Mouse (Mus musculus): ENCODE data around the gene Smyd3.

The Smyd3 gene

DNA sequence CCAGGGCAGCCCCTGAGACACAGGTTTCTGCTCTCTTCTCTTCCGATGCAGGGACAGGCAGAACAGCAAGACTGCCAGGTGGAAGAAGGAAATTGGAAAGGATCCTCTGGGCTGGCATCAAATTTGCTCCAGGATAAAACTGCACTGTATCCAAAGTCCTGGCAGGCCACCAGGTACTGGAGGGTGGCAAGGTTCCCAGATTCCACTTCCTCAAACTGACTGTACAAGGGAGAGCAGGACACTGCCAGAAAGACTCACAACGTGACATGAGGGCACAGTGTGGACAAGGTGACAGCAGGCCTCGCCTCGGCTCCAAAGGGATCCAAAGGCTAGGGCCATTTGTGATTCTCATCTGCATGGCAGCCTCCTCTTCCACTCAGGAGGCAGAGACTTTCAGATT, 505.6 kb downstream of the Smyd3 start:
- DNase-seq (ENCODE audit: low spot score) = peak; percentile 32

DNA sequence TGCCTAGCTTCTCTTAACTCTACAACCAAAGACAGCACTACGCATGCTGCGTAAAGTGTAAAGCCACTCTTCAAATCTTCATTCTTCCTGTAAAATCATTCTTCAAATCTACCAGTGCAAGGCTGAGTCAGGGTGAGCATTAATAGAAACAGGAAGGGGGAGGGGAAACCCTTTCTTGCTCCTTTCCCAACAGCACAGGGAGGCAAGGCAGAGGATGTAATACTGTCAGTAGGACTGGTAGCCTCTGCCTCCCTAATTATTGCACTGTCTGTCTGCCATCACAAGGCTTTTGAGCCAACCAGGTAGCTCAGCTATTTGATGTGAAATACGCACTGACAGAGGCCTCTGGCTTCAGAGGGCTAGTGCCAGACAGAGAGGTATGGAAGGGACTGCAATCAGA, 507.1 kb downstream of the Smyd3 start:
- DNase-seq (ENCODE audit: low spot score) = no peak

DNA sequence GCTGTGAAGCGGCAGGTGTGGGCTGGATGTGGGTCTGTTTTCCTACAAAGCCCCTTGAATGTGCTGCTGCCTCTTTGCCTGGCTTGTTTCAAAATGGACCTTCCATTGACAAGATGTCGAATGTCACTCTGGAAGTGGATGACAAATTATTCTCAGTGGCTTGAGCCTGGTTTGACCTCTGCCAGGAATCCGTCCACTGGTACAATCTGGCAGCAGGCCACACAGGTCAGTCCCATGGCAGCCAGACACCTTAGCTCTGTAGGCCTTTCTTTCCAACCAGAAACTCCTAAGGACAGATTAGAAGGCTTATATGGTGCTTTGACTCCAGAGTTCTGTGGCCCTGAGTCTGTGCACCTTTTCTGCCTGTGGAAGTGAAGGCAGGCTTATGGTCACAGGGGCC, 507.9 kb downstream of the Smyd3 start:
- DNase-seq (ENCODE audit: low spot score) = no peak

DNA sequence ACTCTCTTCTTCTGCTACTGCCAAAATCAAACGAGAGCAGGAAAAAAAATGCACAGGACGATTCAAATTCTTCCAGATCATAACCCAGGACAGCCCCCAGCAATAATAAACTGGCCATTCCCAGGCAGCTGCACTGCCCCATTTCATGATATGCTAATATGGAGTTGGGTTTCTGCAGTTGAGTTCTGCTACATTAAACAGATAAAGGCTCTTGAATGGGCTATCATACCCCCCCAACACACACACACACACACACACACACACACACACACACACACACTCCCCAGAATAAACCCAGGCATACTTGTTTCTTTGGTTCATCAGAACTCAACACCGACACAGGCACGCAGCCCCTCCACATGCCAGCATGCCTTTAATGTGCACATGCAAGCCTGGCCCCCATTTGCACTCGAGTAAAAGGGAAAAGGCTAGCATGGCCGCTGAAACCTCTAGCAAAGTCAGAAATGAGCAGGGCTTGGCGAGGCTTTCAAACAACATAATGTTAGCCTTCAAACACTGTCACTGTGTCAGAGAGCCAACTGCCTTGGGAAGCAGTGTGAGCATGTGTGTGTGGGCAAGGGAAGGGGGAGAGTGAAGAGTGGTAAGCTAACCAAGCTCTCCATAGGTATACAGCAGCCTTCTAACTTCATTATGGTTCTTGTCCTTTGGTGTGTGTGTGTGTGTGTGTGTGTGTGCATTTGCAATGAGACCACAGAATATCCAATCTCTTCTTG, 513.5 kb downstream of the Smyd3 start:
- DNase-seq (ENCODE audit: low spot score) = no peak

DNA sequence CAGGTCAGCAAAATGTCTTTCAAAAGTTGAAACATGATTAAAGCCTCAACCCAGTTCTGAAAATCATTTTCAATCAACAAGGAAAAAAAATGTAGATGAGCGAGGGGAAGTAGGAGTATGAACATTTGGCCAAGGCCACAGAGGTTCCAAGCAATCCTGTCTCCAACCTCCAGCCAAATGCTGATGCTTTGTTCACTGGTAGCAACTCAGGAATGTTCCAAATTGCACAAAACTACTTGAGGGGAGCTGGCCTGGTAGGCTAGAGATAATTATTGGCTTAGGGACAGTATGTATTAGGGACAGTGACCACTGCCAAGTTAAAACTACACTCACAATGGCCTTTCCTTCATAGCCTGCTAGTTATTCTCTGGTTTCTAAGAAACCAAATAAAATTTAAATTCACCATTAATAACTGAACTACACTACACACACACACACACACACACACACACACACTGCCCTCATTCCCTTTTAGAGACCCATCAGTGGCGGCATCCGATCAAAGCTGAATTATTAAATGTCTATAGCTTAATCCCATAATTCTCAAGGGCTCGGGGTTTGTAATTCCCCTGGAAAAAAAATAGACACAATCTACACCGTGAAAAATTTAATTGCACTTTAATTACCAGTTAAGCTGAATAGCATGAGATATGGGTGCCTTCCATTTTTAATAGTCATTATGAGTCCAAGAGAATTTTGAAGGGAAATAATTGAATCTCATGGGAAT, 514.3 kb downstream of the Smyd3 start:
- no peak for DNase-seq (ENCODE audit: low spot score)

DNA sequence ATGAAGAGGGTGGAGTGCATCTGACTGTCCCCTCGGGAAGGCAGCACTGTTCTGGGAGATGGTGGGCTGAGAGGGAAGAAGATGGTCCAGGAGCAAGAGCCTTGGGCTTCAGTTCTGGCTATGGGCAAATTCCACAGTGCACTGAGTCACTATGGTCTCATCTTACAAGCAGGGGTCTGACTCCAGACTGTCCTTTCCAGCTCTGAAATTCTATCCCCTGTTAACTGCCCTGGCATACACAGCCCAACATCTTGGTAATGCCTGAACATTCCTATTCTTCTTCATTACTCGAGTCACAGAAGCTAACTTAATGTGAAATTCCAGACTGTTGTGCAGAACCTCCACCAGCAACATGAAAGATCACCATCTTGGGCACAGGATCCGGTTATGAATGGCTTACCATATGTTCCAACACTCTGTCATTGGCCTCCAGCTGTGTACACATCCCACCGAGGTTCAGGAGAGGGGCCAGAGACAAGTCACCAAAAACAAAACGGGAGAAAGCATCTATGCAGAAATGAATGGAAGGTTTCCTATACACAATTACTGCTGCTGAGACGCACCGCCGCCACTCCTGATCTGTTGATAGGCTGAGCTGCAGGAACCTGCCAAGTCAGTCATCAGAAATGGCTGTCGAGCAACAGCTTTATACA, 517.8 kb downstream of the Smyd3 start:
- DNase-seq (ENCODE audit: low spot score) = no peak

DNA sequence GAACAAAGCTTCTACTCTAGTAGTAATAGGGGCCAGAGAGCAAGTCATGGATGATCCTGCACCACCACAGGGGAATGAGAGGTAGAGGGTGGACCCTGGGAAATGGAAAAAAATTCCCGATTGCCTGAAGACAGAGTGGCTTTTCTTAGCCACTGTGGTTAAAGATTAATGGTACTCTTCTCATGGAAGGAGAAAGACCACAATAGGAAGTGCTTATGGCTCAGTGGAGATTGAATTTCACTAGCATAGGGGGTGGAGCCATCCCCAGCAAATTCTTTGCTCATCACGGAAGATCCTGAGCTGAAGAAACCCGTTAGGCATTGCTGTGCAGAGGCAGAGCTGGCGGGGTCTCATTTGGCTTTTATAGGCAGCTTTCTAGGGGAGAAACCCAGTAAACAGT, 520.0 kb downstream of the Smyd3 start:
- no peak for DNase-seq (ENCODE audit: low spot score)

DNA sequence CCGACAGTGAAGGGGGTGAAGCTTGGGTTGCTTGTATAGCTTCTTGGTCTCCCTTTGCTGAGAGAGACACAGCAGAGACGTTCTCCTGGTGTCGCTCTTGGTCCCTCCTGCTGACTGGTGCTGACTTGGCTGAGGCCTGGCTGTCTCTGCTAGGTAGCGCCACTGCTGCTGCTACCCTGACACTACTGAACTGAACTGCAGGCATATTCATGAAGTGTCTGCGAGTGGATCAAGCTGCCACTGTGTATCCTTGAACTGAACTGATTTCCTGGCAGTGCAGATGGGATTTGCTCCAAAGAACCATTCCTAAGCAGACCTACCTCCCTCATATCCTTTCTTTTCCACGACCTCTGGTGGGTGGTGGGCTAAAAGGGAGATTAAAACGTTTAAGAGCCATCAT, 523.6 kb downstream of the Smyd3 start:
- DNase-seq (ENCODE audit: low spot score) = no peak

DNA sequence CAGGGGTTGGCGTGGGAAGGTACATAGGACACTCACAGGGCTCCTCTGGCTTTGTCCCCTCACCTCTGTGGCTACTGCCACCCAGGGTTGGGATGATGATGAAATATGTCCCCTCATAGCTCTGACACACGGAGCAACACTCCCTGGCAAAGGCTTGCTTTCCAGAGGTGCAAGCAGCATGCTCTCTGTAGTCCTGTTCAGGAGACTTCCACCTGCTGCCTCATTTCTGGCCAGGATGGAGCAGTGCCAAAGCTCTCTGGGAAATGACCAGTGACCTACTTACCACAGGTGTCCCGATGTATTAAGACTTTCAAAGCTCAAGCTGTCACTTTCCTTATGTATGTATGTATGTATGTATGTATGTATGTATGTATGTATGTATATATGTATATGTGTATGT, 525.3 kb downstream of the Smyd3 start:
- DNase-seq (ENCODE audit: low spot score) = no peak

DNA sequence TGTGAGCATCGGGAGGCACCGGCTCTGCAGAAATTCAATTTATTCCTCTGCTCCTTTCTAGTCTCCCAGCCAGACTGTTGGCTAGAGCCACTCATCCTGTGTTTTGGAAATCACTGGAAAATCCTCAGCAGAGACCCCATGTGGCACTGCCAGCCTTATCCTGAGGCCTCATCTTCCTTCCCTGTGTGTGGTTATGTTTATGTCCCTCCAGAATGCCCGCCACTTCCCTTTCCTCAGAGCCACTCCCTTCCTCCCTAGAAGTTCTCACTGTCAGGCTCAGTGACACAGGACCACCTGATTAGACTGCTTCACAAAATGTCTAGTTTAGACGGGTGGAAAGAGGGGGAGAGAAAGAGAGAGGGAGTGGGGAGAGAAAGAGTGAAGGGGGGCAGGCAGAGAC, 526.4 kb downstream of the Smyd3 start:
- no peak for DNase-seq (ENCODE audit: low spot score)

DNA sequence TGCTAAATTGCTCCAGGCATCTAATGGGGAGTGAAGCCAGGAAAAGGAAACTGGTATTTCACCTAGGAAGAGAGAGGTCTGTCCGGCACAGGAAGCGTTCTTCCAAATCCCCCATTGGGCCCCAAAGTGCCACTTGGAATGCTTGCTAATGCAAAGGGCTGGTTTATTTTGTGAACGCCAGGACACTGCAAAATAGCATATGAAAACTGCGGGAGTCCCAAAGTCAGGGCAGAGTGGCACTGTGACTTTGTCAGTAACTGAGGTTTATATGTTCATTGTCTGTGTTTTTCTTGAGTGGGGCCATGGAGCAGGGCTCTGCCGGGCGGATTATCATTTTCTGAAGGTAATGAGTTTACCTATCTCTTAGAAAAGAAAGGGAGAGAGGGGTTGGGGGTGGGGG, 526.8 kb downstream of the Smyd3 start:
- no peak for DNase-seq (ENCODE audit: low spot score)

DNA sequence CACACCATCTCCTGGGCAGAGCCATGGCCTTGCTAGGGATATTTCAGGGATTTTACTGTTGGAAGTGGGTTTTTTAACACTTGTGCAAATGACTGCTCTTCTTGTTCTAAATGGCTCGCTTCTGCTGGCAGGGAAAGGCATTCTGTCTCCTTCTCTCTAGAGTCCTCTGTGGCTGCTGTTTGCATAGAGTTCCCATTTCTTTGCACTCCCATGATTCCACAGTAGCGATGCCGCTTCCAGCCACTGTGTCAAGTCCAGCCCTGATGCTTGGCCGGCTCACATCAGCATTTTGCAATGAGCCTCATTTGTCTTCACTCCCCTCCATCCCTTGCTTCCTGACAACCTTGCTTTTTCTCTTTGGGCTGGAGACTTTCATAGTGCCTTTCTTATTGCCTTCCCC, 528.4 kb downstream of the Smyd3 start:
- DNase-seq (ENCODE audit: low spot score) = no peak

DNA sequence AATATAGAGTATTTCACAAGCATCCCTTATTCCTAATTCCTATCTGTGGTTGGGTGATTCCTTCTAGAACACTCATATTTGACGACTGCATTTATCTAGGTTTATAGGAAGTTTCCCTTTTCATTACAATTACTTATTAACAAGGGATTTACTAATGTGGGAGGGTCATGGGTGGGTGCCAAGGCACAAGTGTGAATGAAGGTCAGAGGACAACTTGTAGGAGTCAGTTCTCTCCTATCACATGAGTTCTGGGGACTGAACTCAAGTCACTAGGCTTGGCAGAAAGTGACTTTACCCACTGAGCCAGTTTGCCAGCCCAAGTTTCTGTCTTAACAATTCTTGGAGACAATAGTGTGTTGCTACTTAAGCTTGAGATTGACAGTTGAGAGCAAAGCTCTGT, 529.7 kb downstream of the Smyd3 start:
- DNase-seq (ENCODE audit: low spot score) = no peak

DNA sequence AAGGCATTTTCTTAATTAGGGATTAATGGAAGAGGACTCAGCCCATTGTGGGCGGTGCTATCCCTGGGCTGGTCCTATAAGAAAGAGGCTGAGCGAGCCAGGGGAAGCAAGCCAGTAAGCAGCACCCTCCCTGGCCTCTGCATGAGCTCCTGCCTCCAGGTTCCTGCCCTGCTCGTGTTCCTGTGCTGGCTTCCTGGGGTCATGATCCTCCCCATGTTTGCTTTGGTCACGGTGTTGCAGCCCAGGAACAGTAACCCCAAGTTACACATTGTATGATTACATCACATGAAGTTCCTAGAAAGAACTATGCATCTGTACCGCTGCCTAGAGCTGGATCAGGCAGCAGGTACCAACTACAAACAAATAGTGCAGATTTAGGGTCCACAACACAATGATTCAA, 536.2 kb downstream of the Smyd3 start:
- DNase-seq (ENCODE audit: low spot score) = no peak

DNA sequence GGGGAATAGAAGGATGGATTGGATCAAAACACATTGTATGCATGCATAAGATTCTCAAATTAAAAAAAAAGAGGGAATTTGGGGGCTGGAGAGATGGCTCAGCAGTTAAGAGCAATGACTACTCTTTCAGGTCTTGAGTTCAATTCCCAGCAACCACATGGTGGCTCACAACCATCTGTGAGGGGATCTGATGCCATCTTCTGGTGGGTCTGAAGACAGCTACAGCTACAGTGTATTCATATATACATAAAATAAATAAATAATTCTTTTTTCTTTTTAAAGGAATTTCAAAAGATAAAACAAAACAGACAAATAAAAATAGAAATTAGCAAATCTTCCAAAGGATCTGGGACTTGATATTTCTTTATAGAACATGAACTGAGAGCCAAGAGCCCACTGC, 537.7 kb downstream of the Smyd3 start:
- DNase-seq (ENCODE audit: low spot score) = no peak

DNA sequence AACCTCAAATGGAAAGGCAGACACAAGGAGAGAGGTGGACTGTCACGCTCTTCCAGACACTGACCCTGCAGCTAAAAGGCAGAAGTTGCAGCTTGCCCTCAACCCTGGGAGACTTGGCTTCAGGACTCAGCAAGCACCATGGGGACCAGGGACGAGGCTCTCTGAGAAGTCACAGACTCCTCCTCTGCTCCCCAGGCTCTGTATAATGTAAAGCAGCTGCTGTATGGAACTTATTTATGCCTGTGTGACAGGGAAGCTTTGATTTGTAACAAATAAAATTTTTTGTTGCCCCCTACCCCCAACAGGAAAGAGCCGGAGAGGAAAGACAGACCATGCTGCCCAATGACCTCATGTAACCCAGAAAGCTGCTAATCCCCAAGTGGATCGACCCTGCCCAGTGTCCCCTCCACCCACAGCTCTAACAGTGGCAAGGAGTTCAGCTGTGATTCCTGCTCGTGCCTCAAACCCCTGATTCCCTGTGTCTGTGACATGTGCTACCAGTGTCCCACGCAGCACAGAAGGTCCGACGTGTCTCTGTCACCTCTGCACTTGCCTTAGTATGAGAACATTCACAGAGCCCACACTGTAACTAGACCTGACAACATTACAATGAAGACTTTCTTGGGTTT, 539.1 kb downstream of the Smyd3 start:
- no peak for DNase-seq (ENCODE audit: low spot score)

DNA sequence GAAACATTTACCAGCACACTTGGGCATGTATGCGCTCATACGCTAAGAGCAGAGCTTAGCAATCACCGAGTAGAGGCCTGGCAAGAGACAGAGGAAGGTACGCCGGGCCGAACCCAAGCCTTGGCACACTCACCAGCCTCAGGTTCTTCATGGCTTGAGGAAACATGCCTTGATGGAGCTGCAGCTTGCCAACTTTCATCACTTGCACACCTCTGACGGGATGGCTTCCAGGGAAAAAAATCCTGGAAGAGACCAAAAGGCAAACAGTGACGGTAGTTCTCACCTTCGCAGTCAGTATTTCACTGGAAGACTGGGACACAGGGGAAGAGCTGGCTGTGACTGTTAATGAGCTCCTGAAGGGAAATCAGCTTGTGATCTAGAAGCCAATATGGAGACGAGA, 545.8 kb downstream of the Smyd3 start:
- no peak for DNase-seq (ENCODE audit: low spot score)

DNA sequence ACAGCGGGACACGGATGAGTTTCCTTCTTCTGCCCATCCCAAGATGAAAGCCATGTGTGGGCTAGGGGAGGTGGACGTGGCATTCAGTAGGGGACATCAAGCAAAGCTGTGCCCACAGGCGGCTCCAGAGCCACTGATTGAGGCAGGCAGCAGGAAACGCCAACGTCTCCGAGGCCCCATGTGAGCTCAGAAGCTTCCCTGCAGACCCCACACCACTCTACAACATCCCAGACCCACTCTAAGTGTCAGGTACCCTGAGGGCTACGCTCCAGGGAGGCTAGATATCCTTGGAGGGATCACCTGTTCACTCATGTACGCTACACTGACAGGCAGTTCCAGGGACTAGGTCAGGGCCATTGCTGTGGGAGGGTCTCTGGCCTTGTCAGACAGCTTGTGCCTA, 556.2 kb downstream of the Smyd3 start:
- no peak for DNase-seq (ENCODE audit: low spot score)

DNA sequence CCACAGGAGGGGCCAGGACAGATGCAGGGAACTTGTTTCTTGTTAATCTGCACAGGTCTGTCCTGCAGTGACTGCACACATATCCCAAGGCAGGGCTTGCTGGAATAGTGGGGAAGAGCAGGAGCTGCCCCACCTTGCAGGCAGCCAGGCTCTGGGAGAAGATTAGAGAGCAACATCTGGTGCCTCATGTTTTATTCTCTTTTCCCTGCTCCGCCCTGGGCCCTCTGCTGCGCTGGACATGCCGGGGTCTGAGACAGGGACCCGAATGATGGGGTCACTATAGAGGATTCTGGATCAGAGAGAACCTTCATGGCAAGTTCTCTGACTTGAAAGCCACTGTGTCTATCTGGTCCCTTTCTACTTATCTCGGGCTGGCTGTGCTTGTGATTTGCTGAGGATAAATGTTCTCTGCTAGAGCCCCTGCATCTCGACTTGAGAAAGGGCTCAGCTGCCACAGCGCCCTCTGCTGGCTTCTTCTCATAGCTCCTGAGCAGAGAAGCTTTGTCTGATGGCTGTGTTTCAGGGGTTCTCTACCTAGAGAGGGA, 557.8 kb downstream of the Smyd3 start:
- peak; percentile 66 for DNase-seq (ENCODE audit: low spot score)

DNA sequence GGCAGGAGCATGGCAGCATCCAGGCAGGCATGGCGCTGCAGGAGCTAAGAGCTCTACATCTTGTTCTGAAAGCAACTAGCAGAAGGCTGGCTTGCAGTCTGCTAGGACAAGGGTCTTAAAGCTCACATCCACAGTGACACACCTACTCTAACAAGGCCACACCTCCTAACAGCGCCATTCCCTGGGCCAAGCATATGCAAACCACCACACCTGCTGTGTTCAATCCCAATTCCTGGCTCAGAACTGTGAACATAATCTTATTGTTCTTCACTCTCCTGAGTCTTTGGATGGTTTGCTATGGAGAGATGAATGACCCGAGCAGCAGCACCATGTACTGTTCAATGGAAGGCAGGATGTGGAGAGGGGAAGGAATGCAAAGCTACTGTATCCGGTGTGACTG, 559.2 kb downstream of the Smyd3 start:
- DNase-seq (ENCODE audit: low spot score) = no peak

DNA sequence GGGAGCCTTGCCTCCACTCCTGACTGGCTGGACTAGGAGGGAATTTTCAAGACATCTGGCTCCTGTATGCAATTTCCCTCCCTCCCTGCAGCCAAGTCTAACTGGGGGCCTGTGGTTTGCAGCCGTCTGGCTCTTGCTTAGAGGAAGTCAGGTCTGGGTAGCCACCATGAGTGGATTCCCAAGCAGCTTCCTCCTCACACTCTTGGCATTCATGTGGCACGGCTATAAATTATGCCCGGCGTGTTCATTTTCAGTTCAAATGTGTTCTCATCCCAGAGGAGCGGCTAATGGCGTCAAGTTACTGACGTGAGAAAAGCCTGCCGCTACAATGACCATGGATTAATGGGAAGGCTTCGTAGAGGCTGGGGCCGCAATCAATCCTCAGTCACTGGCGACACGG, 564.9 kb downstream of the Smyd3 start:
- no peak for DNase-seq (ENCODE audit: low spot score)

DNA sequence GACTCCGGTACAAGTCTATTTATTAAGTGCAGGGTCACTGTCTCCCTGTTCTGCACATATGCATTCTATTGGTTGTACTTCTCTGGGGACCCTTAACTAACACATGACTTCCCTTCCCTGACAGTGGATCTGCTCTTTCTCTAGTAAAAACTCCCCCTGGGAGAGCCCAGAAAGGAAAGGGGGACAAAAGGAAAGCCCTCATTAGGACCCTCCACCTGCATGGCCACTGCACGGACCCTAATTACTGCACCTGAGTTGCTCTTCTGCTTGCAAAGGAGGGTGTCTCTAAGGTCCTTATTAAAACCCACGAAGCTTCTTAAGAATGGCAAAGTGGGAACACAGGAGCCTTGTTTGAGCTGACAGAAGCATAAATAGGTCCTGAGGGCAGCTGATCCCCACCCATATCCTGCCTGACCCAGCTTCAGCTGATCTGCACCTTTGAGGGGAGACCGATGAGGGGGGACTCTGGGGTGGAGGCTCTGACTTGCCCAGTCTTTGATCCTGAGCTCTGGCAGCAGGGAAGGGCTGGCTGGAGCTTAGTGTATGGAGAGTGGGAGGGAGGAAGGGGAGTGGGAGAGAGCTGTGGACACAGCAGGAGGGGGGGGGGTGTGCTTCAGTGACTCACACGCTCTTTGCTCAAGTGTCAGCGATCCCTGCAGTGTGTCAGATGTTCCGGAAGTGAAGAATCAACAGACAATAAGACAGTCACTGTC, 575.4 kb downstream of the Smyd3 start:
- DNase-seq (ENCODE audit: low spot score) = no peak
